Mouse (Mus musculus) CH12.LX (cell line): ENCODE measurements around the gene Mcee. TPM values are rescaled to one million over a fixed set of nuclear protein-coding genes. Genes with fewer than 3 reads are reported as not detected.

ENCODE experiments used
- DNase-seq: peaks from one replicate; pipeline ENCODE4 v3.0.0-alpha.2; 2013; ENCODE audit errors: extremely low read depth
- H3K27ac ChIP-seq: 2 replicates; pipeline ENCODE4 v1.5.1; 2012; ENCODE audit warnings: low read depth, mild to moderate bottlenecking, control low read depth, moderate library complexity; ENCODE audit not compliant: insufficient read depth
- H3K27me3 ChIP-seq: replicated peaks from 2 replicates; pipeline ENCODE3; 2012; ENCODE audit warnings: inconsistent platforms
- H3K36me3 ChIP-seq, 2 experiments: replicated peaks in 1 of 2; 2 replicates each; pipeline versions ENCODE3 to v1.6.1; 2012; ENCODE audit warnings: inconsistent platforms in 1 of 2, low read length in 1 of 2, mild to moderate bottlenecking in 1 of 2, mixed read lengths in 1 of 2, moderate library complexity in 1 of 2; ENCODE audit not compliant: control insufficient read depth in 1 of 2, insufficient read depth in 1 of 2
- H3K4me1 ChIP-seq, 2 experiments: 2 replicates each; pipeline ENCODE4 v1.6.1; 2012; ENCODE audit warnings: inconsistent platforms in 1 of 2, moderate library complexity in 1 of 2; ENCODE audit not compliant: insufficient read depth in 2 of 2, control insufficient read depth in 1 of 2
- H3K4me2 ChIP-seq: 2 replicates; pipeline ENCODE4 v1.6.1; 2012; ENCODE audit warnings: low read depth, mild to moderate bottlenecking, control low read depth; ENCODE audit not compliant: poor library complexity, insufficient read depth, severe bottlenecking
- H3K4me3 ChIP-seq, 3 experiments: fragments of 150-350 bp in 1 of 3; sonication (generic) in 1 of 3; replicated peaks in 1 of 3; 2 replicates each; pipeline versions ENCODE3 to v1.5.1; 2011 to 2012; ENCODE audit warnings: low read depth in 2 of 3, low read length in 2 of 3, mild to moderate bottlenecking in 2 of 3, moderate library complexity in 2 of 3, control low read depth in 1 of 3, improper control_type of control experiment in 1 of 3, inconsistent platforms in 1 of 3, mixed read lengths in 1 of 3; ENCODE audit not compliant: poor library complexity in 1 of 3
- H3K79me2 ChIP-seq: replicated peaks from 2 replicates; pipeline ENCODE4 v1.6.1; 2012; ENCODE audit warnings: mild to moderate bottlenecking, moderate library complexity; ENCODE audit not compliant: control insufficient read depth, poor library complexity, insufficient read depth, severe bottlenecking; ENCODE audit errors: extremely low read depth
- H3K9ac ChIP-seq: 2 replicates; pipeline ENCODE4 v1.6.1; 2012; ENCODE audit warnings: low read depth, mild to moderate bottlenecking, control low read depth, moderate library complexity; ENCODE audit not compliant: insufficient read depth
- H3K9me3 ChIP-seq: replicated peaks from 2 replicates; pipeline ENCODE3; 2012; ENCODE audit warnings: low read length, inconsistent platforms, mixed read lengths
- BHLHE40 ChIP-seq: IDR thresholded peaks from 2 replicates; pipeline ENCODE4 v1.6.1; 2011; ENCODE audit warnings: mild to moderate bottlenecking, low read depth, low read length, improper control_type of control experiment
- ELF1 ChIP-seq: IDR thresholded peaks from 2 replicates; pipeline ENCODE4 v1.6.1; 2014; ENCODE audit warnings: low read depth, mild to moderate bottlenecking, inconsistent platforms, low read length, improper control_type of control experiment
- EP300 ChIP-seq: IDR thresholded peaks from 2 replicates; pipeline ENCODE4 v1.6.1; 2011; ENCODE audit warnings: low read length, improper control_type of control experiment
- HCFC1 ChIP-seq: IDR thresholded peaks from 2 replicates; pipeline ENCODE4 v1.6.1; 2012; ENCODE audit warnings: low read depth, mild to moderate bottlenecking, inconsistent platforms, low read length, improper control_type of control experiment
- IRF4 ChIP-seq: IDR thresholded peaks from 2 replicates; pipeline ENCODE4 v1.6.1; 2014; ENCODE audit warnings: low read depth, mild to moderate bottlenecking, inconsistent platforms, low read length, improper control_type of control experiment
- JUN ChIP-seq: IDR thresholded peaks from 2 replicates; pipeline ENCODE4 v1.6.1; 2011; ENCODE audit warnings: low read depth, mild to moderate bottlenecking, low read length, improper control_type of control experiment, moderate library complexity; ENCODE audit not compliant: insufficient read depth
- MAX ChIP-seq: IDR thresholded peaks from 2 replicates; pipeline ENCODE4 v1.6.1; 2011; ENCODE audit warnings: low read length, improper control_type of control experiment
- MEF2A ChIP-seq: IDR thresholded peaks from 2 replicates; pipeline ENCODE4 v1.6.1; 2014; ENCODE audit warnings: low read depth, mild to moderate bottlenecking, inconsistent platforms, low read length, improper control_type of control experiment, borderline replicate concordance
- MXI1 ChIP-seq: IDR thresholded peaks from 2 replicates; pipeline ENCODE4 v1.6.1; 2011; ENCODE audit warnings: mild to moderate bottlenecking, low read depth, low read length, improper control_type of control experiment
- NELFE ChIP-seq: IDR thresholded peaks from 2 replicates; pipeline ENCODE4 v1.6.1; 2011; ENCODE audit warnings: low read depth, low read length, improper control_type of control experiment
- NRF1 ChIP-seq: IDR thresholded peaks from 2 replicates; pipeline ENCODE4 v1.6.1; 2014; ENCODE audit warnings: low read depth, mild to moderate bottlenecking, inconsistent platforms, low read length, improper control_type of control experiment, moderate library complexity
- POLR2A ChIP-seq: IDR thresholded peaks from 2 replicates; pipeline ENCODE4 v1.6.1; 2011; ENCODE audit warnings: low read depth, mild to moderate bottlenecking, improper control_type of control experiment, low read length
- POLR2AphosphoS2 ChIP-seq: IDR thresholded peaks from 2 replicates; pipeline ENCODE4 v1.6.1; 2011; ENCODE audit warnings: low read depth, low read length, improper control_type of control experiment
- SIN3A ChIP-seq: IDR thresholded peaks from 2 replicates; pipeline ENCODE4 v1.6.1; 2012; ENCODE audit warnings: low read length, improper control_type of control experiment, inconsistent platforms
- TCF12 ChIP-seq: IDR thresholded peaks from 2 replicates; pipeline ENCODE4 v1.6.1; 2014; ENCODE audit warnings: low read depth, mild to moderate bottlenecking, inconsistent platforms, low read length, improper control_type of control experiment
- USF1 ChIP-seq: IDR thresholded peaks from 2 replicates; pipeline ENCODE4 v1.6.1; 2014; ENCODE audit warnings: low read depth, mild to moderate bottlenecking, inconsistent platforms, low read length, improper control_type of control experiment
- ZKSCAN1 ChIP-seq: IDR thresholded peaks from 2 replicates; pipeline ENCODE4 v1.6.1; 2012; ENCODE audit warnings: low read depth, inconsistent platforms, low read length, improper control_type of control experiment, borderline replicate concordance
- ZMIZ1 ChIP-seq: IDR thresholded peaks from 2 replicates; pipeline ENCODE4 v1.6.1; 2012; ENCODE audit warnings: low read depth, mild to moderate bottlenecking, inconsistent platforms, low read length, improper control_type of control experiment
- dilution Hi-C: fragments of 300-500 bp; cut with MboI; formaldehyde crosslinking; loops from 2 replicates; pipeline ENCODE4 v1.14.3; 2020; ENCODE audit warnings: low sequenced_read_pairs; ENCODE audit not compliant: extremely low pct_unique_long_range_greater_than_20kb, extremely low pct_ligation_motif_present
- in situ Hi-C: fragments of 300-500 bp; cut with MboI; formaldehyde crosslinking; loops from 3 replicates; pipeline ENCODE4 v1.14.3; 2019; ENCODE audit warnings: low sequenced_read_pairs, low pct_ligation_motif_present, low pct_unique_long_range_greater_than_20kb, mixed read lengths
- polyA plus RNA-seq: library from polyadenylated mRNA; unstranded; fragments of >175 nt; gene quantifications from 2 replicates; pipeline ENCODE4 v1.2.1, GENCODE M21; 2012; ENCODE audit warnings: low read depth; ENCODE audit not compliant: insufficient read length
- total RNA-seq, 2 experiments: library from RNA; depleted of rRNA; stranded (reverse); fragments of 300-350 nt in 1 of 2; fragments of >200 nt in 1 of 2; gene quantifications; 2 replicates each; pipeline ENCODE4 v1.2.3; 2012 to 2014

The Mcee gene
- total and polyA plus RNA-seq, 3 experiments = 13.8 to 15.8 (median 13.9) TPM

GRCm38 (mm10) chr7:64373830-64374562, 18.4 kb upstream of the Mcee start, which contains the start of gene Fan1:
TSS of gene Fan1 (minus strand) at chr7:64374095.
- Histone ChIP-seq H3K36me3 (peaks cover 26 to 71% of the 10 kb centered on the region in 2 experiments), H3K27ac (peak within 1 kb of the TSS; percentile 86), H3K9me3 (no peaks in the 10 kb centered on the region), H3K79me2 (no peaks in the 10 kb centered on the region), H3K9ac (peak within 1 kb of the TSS; percentile 67), H3K4me1 (peaks cover 0 to 10% of the 10 kb centered on the region in 2 experiments; a peak in 2 of 4 replicates), H3K4me2 (peak within 1 kb of the TSS; percentile 97), H3K27me3 (no peaks in the 10 kb centered on the region), H3K4me3 (peak within 1 kb of the TSS; percentile 64 to 73 (median 70))
- dilution Hi-C loops (no loop called here), in situ Hi-C loops (no loop called here)
- peak; percentile 83 for DNase-seq
- TF ChIP-seq POLR2A (peak; percentile 81), TCF12 (peak; percentile 55; the same call in 1 of the 2 replicates), SIN3A (peak; percentile 93), NRF1 (peak; percentile 83), BHLHE40 (no peak), HCFC1 (peak; percentile 87), MAX (no peak), USF1 (no peak), ZMIZ1 (0 out of 2 replicates have a peak, but pooled peaks have one; percentile 49), IRF4 (no peak), MXI1 (peak; percentile 68; the same call in 1 of the 2 replicates), ELF1 (peak; percentile 61), NELFE (peak; percentile 72; the same call in 1 of the 2 replicates), MEF2A (peak; percentile 58; the same call in 1 of the 2 replicates), POLR2AphosphoS2 (peak; percentile 47; the same call in 1 of the 2 replicates)

DNA sequence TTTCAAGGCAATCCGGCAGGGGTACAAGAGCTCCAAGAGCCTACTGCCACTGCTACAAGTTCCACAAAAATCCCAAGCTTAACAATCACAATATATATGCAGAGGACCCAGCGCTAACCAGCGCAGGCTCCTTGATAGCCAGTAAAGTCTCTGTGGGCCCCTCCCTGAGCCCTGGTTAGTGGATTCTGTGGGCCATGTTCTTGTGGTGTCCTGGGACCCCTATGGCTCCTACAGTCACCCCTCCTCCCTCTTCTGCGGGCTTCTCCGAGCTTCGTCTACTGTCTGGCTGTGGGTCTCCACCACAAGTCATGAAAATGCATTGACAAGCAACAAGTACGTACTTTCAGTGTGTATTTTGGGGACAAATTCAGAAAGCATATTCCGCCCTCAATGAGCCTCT, 928 bp upstream of the Mcee start:
- no peaks in the 10 kb centered on the region for H3K27me3 ChIP-seq
- dilution Hi-C loops = no loop called here
- H3K79me2 ChIP-seq = peaks cover 32% of the 10 kb centered on the region
- no peak overlapping the region for H3K27ac ChIP-seq
- H3K4me3 ChIP-seq = peak overlapping the region; percentile 76 to 99 (median 91)
- no peaks in the 10 kb centered on the region for H3K9me3 ChIP-seq
- H3K4me2 ChIP-seq = peak overlapping the region; percentile 14
- peaks cover 2 to 23% of the 10 kb centered on the region in 2 experiments; a peak in 2 of 4 replicates for H3K4me1 ChIP-seq
- DNase-seq = no peak
- H3K9ac ChIP-seq = peak overlapping the region; percentile 70
- TF ChIP-seq EP300 = no peak
- TF ChIP-seq ZKSCAN1 = no peak
- no peak for TF ChIP-seq JUN
- TF ChIP-seq ZMIZ1 = 0 out of 2 replicates have a peak, but pooled peaks have one; percentile 3
- H3K36me3 ChIP-seq = peaks cover 13 to 32% of the 10 kb centered on the region in 2 experiments
- in situ Hi-C loops = no loop called here
